13 mouse cellular contexts compared by ENCODE assay signal in genomic region chr4:57703574-57704470, GRCm38 (mm10).
"Had no signal": no experiment of that assay in that cellular context is flagged by ENCODE, and none has a peak within 500 bp of the region (broad histone marks: within the 10 kb centered on the region; RNA-seq: fewer than 3 reads in every experiment).

No protein-coding gene starts in this region.

- H3K9ac ChIP-seq: intestine, embryonic 15.5 days; liver, embryonic 15.5 days; midbrain, embryonic 15.5 days had no signal

- H3K36me3 ChIP-seq: intestine, embryonic 15.5 days; liver, embryonic 15.5 days; midbrain, embryonic 10.5 days; midbrain, embryonic 15.5 days had no signal

- DNase-seq: kidney, adult 18-20 months; kidney, postnatal 36 days; lung, adult 2 months; lung, postnatal 4 days; right cerebral cortex, postnatal 25 days; thymus, postnatal 36 days had no signal

- H3K4me2 ChIP-seq: intestine, embryonic 15.5 days; liver, embryonic 11.5 days; liver, embryonic 15.5 days; midbrain, embryonic 15.5 days had no signal

- H3K4me1 ChIP-seq: intestine, embryonic 15.5 days; liver, embryonic 15.5 days; midbrain, embryonic 15.5 days had no signal

- ATAC-seq: intestine, embryonic 15.5 days; lung, postnatal 0 days; midbrain, embryonic 15.5 days had no signal

- H3K27ac ChIP-seq: intestine, embryonic 15.5 days; layer of hippocampus, adult 2 months; liver, embryonic 15.5 days; midbrain, embryonic 10.5 days; midbrain, embryonic 15.5 days had no signal

- H3K9me3 ChIP-seq: intestine, embryonic 15.5 days; liver, embryonic 15.5 days; midbrain, embryonic 10.5 days; midbrain, embryonic 15.5 days had no signal

- H3K27me3 ChIP-seq: intestine, embryonic 15.5 days; liver, embryonic 15.5 days; midbrain, embryonic 15.5 days had no signal

- H3K4me3 ChIP-seq: intestine, embryonic 15.5 days; layer of hippocampus, adult 2 months; liver, embryonic 15.5 days; midbrain, embryonic 10.5 days; midbrain, embryonic 15.5 days had no signal
